Mouse (Mus musculus) lung, postnatal 0 days (tissue): ENCODE measurements at regions not wholly inside any gene's neighbourhood (a gene's known extent, or its start where the extent isn't known, plus 50 kb on each side); places are given as distances from the start of the nearest gene placed in this dataset.

ENCODE experiments used
- CTCF ChIP-seq: IDR thresholded peaks from 2 replicates; pipeline ENCODE4 v1.5.1; 2016; ENCODE audit warnings: antibody characterized with exemption, mild to moderate bottlenecking
- EP300 ChIP-seq: IDR thresholded peaks from 2 replicates; pipeline ENCODE4 v1.6.1; 2016; ENCODE audit warnings: antibody characterized with exemption, mild to moderate bottlenecking, control low read depth

GRCm38 (mm10) chr15:13276909-13277235 is 103.4 kb upstream of the Cdh6 start:
- no peak for TF ChIP-seq CTCF
- TF ChIP-seq EP300, result no peak
